Mouse (Mus musculus) frontal cortex, postnatal 36 days (tissue): ENCODE data around the gene Tmbim6.
"Not testable (repeated sequence)": the region's sequence is repeated elsewhere in the genome, so short reads cannot be mapped to it uniquely, and the experiment has no call there.

ENCODE experiments used
- DNase-seq, 2 experiments: peaks; one replicate each; pipeline ENCODE4 v3.0.0; 2022; ENCODE audit warnings: low spot score in 2 of 2

The Tmbim6 gene

GRCm38 (mm10) chr15:99384071-99384470 is 8.6 kb upstream of the Tmbim6 start:
- no peak for DNase-seq

GRCm38 (mm10) chr15:99386110-99386509 is 6.6 kb upstream of the Tmbim6 start:
- DNase-seq: not testable (repeated sequence)

- DNase-seq: no peak
These were observed 5.9 kb upstream of the Tmbim6 start for GRCm38 (mm10) chr15:99386796-99387195.

GRCm38 (mm10) chr15:99387976-99388375 is 4.7 kb upstream of the Tmbim6 start:
- no peak for DNase-seq

GRCm38 (mm10) chr15:99390472-99391401 is 1.9 kb upstream of the Tmbim6 start:
- DNase-seq: no peak

GRCm38 (mm10) chr15:99391975-99392374 is 707 bp upstream of the Tmbim6 start:
- no peak for DNase-seq

GRCm38 (mm10) chr15:99393386-99394252 is 937 bp downstream of the Tmbim6 start:
- no peak for DNase-seq

- DNase-seq: no peak
These were observed 3.8 kb downstream of the Tmbim6 start for GRCm38 (mm10) chr15:99396462-99396861.

GRCm38 (mm10) chr15:99396875-99397274 is 4.2 kb downstream of the Tmbim6 start:
- no peak for DNase-seq

GRCm38 (mm10) chr15:99397622-99398021 is 4.9 kb downstream of the Tmbim6 start:
- DNase-seq: no peak

- no peak for DNase-seq
These were observed 7.0 kb downstream of the Tmbim6 start for GRCm38 (mm10) chr15:99399503-99400245.

- DNase-seq: no peak
These were observed 7.9 kb downstream of the Tmbim6 start for GRCm38 (mm10) chr15:99400602-99401001.

- no peak for DNase-seq
These were observed 10.6 kb downstream of the Tmbim6 start for GRCm38 (mm10) chr15:99403159-99403889.

- DNase-seq: no peak
These were observed 12.5 kb downstream of the Tmbim6 start for GRCm38 (mm10) chr15:99405150-99405549.

GRCm38 (mm10) chr15:99406986-99407570 is 14.4 kb downstream of the Tmbim6 start:
- no peak for DNase-seq

GRCm38 (mm10) chr15:99408845-99409244 is 16.2 kb downstream of the Tmbim6 start:
- no peak for DNase-seq

GRCm38 (mm10) chr15:99411747-99412146 is 19.1 kb downstream of the Tmbim6 start:
- DNase-seq: peak in 1 of 2 experiments; percentile 56

- peak; percentile 35 to 54 for DNase-seq
These were observed 23.1 kb downstream of the Tmbim6 start for GRCm38 (mm10) chr15:99415793-99416192.

GRCm38 (mm10) chr15:99416348-99416882 is 23.7 kb downstream of the Tmbim6 start:
- DNase-seq: peak; percentile 77 to 84

GRCm38 (mm10) chr15:99416957-99417356 is 24.3 kb downstream of the Tmbim6 start:
- DNase-seq: no peak
